Mouse (Mus musculus) heart, postnatal 14 days (tissue): ENCODE results near the gene Eno2. TPM values are rescaled to one million over a fixed set of nuclear protein-coding genes. Genes with fewer than 3 reads are reported as not detected.

Source experiments
- DNase-seq, 2 experiments: peaks; one replicate each; pipeline ENCODE4 v3.0.0; 2021 to 2022
- intact Hi-C: fragments of 180-260 bp; cut with DNase I; formaldehyde crosslinking; loops from one replicate; pipeline ENCODE4 v1.15.1; 2025
- microRNA-seq, 2 experiments: library from miRNA; unstranded; fragments of <30 nt; microRNA quantifications; one replicate each; pipeline ENCODE4 v1.2.0; 2021 to 2022
- total RNA-seq, 2 experiments: library from RNA; stranded (reverse); gene quantifications; 2 replicates each; pipeline ENCODE4 v1.2.3; 2021

Eno2 gene
- total RNA-seq, 2 experiments from 2014 or later: 2.6 to 4.0 TPM

DNA sequence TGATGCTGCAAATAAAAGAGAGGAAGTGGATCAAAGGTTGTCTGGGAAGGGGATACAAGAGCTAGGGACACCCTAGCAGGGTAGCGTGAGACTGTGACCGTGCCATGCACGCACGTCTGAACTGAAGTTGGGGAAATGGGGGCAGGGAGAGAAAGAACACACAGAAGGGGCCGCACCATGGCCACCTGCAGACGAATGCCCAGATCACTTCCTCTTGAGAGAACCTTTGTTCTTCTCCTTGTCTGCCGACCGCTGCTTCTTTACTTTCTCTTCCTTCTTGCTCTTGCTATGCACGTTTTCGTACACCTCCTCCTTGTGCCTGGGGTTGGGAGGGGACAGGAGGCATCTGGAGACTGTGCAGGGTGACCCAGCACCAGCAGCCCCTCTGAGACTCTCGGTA, 48.6 kb downstream of the Eno2 start:
- intact Hi-C loops: loop anchor here (2.0 kb wide), 1 partner anchor 18 kb away; the partner anchor contains the start of gene Ptpn6
- no peak for DNase-seq

DNA sequence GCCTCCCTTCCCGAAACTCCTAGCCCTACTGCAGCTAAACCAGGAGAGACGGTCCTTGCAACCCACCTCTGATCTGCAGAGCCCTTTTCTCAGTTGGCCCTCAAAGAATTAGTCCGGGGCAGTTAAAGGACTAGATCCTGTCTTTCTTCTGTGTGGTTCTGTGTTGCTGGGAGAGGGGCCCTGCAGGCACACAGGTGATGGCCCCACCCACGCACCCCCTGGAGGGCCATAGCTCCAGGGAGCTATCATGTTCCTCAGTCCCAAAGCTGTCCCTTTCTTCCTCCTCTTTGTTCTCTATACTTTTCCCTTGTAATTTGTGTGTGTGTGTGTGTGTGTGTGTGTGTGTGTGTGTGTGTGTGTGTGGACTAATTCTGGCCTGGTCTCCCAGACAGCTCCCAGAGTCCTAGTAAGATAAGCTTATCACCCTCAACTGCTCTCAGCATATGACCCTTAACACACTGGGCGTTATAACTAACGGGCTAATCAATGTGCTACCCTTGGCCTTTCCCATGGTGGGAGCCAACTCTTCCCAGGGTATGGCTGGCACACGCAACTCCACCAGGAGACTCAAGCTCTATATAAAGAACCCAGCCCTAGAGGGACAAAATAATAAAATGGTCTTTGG, 50.0 kb downstream of the Eno2 start:
- DNase-seq: peak in 1 of 2 experiments; percentile 31
- intact Hi-C loops: loop anchor here (10.0 kb wide), 1 partner anchor 295 kb away; no protein-coding TSS in a partner anchor

DNA sequence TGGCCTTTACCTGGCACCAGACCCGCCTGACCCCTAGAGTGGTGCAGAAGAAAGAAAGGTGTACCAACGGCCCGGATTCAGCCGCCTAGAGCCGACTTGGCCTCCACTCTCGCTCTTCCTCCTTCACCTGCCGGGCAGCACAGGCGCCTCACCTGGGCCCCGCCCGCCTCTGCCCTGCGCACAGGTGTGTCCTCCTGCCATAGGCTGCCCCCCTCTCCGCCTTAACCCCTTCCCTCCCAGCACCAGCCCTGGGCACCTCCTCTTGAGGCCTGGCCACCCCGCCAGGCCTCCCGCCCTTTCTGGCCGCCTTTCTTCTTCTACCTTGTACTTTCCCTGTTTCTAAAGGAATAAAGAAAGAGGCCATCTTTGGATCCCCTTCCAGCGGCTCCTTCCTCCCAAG, 50.8 kb downstream of the Eno2 start:
- intact Hi-C loops: loop anchor here (10.0 kb wide), 1 partner anchor 296 kb away; no protein-coding TSS in a partner anchor
- no peak for DNase-seq

DNA sequence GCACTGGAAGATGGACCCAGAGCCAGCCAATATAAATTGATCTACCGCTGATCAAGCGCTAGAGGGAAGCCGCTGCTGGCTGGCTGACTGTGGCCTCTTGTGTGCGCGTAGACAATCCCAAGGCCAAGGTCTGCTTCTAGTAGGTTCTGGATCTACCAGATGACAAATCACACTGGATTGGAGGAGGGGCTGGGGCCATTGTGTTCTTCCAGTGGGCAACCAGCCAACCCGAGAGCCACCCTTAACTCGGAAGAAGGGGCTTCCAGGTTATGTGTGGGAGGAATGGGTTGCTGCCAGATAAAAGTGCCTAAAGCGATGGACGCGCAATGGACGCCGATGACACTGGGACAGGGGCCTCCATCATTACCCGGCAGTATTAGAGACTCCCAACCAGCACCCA, 51.5 kb downstream of the Eno2 start:
- no peak for DNase-seq
- intact Hi-C loops: loop anchor here (10.0 kb wide), 1 partner anchor 297 kb away; no protein-coding TSS in a partner anchor

DNA sequence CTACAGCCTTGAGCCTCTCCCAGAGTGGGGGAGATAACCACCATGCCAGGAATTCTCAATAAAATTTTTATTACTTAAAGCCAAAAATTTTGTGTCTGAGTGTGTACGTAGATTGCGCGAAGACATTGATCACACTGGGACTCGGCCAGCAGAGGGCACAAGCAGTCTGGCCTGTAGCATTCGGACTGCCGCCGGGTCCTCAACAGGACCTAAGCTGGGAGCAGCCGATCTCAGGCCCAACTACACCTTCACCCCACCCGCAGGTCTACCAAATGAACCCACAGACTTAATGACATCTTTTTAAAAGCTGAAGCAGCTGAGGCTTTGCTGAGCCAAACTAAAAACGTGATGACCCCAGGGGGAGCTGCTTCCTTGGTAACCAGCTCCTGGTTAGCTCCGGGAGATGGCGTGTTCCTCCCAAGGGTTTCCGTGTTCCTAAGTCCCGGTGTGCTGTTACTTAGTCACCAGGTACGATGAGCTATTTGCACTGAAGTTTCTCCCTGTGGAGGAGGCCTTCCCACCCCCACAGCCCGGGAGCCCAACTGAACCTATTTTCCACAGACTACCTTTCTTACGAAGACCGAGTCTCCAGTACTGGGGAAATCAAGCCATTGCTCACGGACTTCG, 52.5 kb downstream of the Eno2 start:
- intact Hi-C loops: loop anchor here (10.0 kb wide), 1 partner anchor 298 kb away; no protein-coding TSS in a partner anchor
- DNase-seq: peak; percentile 43 to 64

DNA sequence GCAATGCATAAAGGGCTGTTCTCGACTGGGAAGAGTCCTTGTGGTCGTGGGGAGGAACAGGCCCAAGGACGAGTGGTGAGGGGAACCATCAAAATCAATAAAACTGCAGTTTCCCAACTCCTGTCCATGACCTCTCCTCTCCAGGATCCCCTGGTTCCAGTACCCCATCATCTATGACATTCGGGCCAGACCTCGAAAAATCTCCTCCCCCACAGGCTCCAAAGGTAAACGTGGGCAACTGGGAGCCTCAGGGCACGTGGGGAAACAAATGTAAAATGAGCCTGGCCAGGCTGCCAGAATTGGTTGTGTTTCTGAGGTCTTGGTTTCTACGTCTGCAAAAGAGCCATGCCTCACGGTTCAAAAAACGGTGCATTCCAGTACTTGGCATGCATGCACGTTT, 56.6 kb downstream of the Eno2 start:
- intact Hi-C loops: loop anchor here (1.0 to 10.0 kb wide), 3 partner anchors 27 to 302 kb away; partner anchors contain the start of gene Lpcat3
- no peak for DNase-seq

DNA sequence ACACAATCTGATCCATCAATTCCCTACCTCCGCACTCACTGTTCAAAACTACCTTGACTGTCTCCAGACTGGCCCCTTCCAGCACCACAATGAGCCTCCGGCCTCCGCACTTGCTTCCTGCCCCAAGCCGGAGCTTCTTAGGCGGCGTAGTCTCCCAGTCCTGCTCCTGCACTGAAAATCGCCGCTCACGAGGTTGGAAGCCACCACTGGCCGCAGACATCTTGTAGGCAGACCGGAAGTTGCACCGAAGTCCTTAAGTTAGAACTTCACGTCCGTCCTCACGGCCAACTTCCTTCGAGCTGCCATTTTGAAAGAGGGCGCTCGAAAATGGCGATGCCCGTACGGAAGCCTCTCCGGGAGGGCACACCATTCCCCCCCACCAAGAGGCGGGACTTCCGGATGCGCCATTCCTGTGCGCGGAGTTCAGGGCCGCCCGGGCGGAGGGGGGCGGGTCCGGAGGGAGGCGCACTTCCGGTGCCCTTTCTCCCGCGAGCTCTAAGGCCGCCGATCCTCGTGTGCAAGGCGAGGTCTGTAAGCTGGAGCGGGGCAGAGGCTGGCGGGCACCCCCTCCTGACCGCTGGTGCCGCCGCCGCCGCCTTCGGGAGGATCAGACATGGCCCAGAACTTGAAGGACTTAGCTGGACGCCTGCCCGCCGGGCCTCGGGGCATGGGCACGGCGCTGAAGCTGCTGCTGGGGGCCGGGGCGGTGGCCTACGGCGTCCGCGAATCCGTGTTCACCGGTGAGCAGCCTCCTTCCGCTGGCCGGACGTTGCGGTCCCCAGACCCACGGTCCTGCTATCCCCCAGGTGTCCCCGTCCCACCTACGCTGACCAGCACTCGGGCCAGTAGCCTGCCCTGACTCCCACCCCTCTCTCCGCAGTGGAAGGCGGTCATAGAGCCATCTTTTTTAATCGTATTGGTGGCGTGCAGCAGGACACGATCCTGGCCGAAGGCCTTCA, 57.4 kb downstream of the Eno2 start, which contains the start of the genes Emg1 and Phb2:
Emg1 (minus strand) TSS at position 355 of the 959 bp plus-strand sequence.
Phb2 (plus strand) TSS at position 513 of the 959 bp plus-strand sequence.
- intact Hi-C loops: loop anchor here (1.0 to 10.0 kb wide), 3 partner anchors 28 to 303 kb away; partner anchors contain the start of gene Lpcat3
- peak; percentile 98 to 99 for DNase-seq

Small RNA genes lying within 50 kb of the gene (microRNA-seq; reads per million reads assigned to microRNA genes)
- gene Mir141 (1.2 to 33.9 reads per million in 2 experiments), gene Mir200c (22.3 to 533 reads per million in 2 experiments)

Other genes starting within 250 kb of the Eno2 start
- 10 to 100 TPM; 25.3 to 25.6 TPM for gene C1s1, start 227.3 kb downstream of the Eno2 start, total RNA-seq
- gene C1rb, start 199.4 kb downstream of the Eno2 start, total RNA-seq: 1 to 10 TPM; 1.1 to 1.5 TPM
- under 1 TPM; 0.41 to 0.65 TPM for gene C1s2, start 133.6 kb downstream of the Eno2 start, total RNA-seq
- gene Lpcat3, start 106.6 kb downstream of the Eno2 start, total RNA-seq: 10 to 100 TPM; 54.0 to 56.7 TPM
- gene Emg1, start 57.5 kb downstream of the Eno2 start, total RNA-seq: 10 to 100 TPM; 58.8 to 68.4 TPM
- gene Phb2, start 57.3 kb downstream of the Eno2 start, total RNA-seq: 100 to 1,000 TPM; 326 to 358 TPM
- gene Ptpn6, start 31.0 kb downstream of the Eno2 start, total RNA-seq: 1 to 10 TPM; 4.2 to 8.5 TPM
- gene Grcc10, start 28.3 kb downstream of the Eno2 start, total RNA-seq: 100 to 1,000 TPM; 323 to 327 TPM
- 1 to 10 TPM in 1 of 2 experiments, not detected in 1; 1.5 TPM for gene Gm45234, start 13.7 kb downstream of the Eno2 start, total RNA-seq
- 10 to 100 TPM; 48.1 to 48.9 TPM for gene Atn1, start 13.1 kb downstream of the Eno2 start, total RNA-seq
- gene Lrrc23, start 10.1 kb upstream of the Eno2 start, total RNA-seq: 1 to 10 TPM in 1 of 2 experiments, under 1 TPM in 1; 0.51 to 1.0 TPM
- gene Spsb2, start 39.0 kb upstream of the Eno2 start, total RNA-seq: 1 to 10 TPM; 3.2 to 3.5 TPM
- gene Tpi1, start 44.6 kb upstream of the Eno2 start, total RNA-seq: 100 to 1,000 TPM; 772 to 817 TPM
- gene Usp5, start 59.8 kb upstream of the Eno2 start, total RNA-seq: 10 to 100 TPM; 78.2 TPM
- gene Cdca3, start 59.9 kb upstream of the Eno2 start, total RNA-seq: 1 to 10 TPM; 3.5 to 9.6 TPM
- 1 to 10 TPM; 2.8 to 3.3 TPM for gene Gnb3, start 70.6 kb upstream of the Eno2 start, total RNA-seq
- gene P3h3, start 88.1 kb upstream of the Eno2 start, total RNA-seq: 10 to 100 TPM; 17.9 to 19.5 TPM
- gene Gpr162, start 94.3 kb upstream of the Eno2 start, total RNA-seq: 1 to 10 TPM; 1.8 to 2.4 TPM
- 10 to 100 TPM in 1 of 2 experiments, 1 to 10 TPM in 1; 1.2 to 12.3 TPM for gene Cd4, start 118.5 kb upstream of the Eno2 start, total RNA-seq
- under 1 TPM; 0.62 to 0.80 TPM for gene Lag3, start 142.0 kb upstream of the Eno2 start, total RNA-seq
- 100 to 1,000 TPM; 369 to 378 TPM for gene Ptms, start 150.4 kb upstream of the Eno2 start, total RNA-seq
- 100 to 1,000 TPM; 214 to 217 TPM for gene Mlf2, start 161.7 kb upstream of the Eno2 start, total RNA-seq
- gene Cops7a, start 195.9 kb upstream of the Eno2 start, total RNA-seq: 10 to 100 TPM; 90.1 to 99.6 TPM
- under 1 TPM; 0.60 to 0.66 TPM for gene Pianp, start 227.0 kb upstream of the Eno2 start, total RNA-seq
- 10 to 100 TPM; 24.4 to 24.8 TPM for gene Zfp384, start 239.5 kb upstream of the Eno2 start, total RNA-seq